Mouse (Mus musculus) ovary, adult 18-20 months (tissue): ENCODE data around the gene AY074887.
"Not testable (repeated sequence)": the region's sequence is repeated elsewhere in the genome, so short reads cannot be mapped to it uniquely, and the experiment has no call there.

Experiments
- DNase-seq: peaks from one replicate; pipeline ENCODE4 v3.0.0; 2022; ENCODE audit warnings: low spot score, mixed read lengths

Gene AY074887

DNA sequence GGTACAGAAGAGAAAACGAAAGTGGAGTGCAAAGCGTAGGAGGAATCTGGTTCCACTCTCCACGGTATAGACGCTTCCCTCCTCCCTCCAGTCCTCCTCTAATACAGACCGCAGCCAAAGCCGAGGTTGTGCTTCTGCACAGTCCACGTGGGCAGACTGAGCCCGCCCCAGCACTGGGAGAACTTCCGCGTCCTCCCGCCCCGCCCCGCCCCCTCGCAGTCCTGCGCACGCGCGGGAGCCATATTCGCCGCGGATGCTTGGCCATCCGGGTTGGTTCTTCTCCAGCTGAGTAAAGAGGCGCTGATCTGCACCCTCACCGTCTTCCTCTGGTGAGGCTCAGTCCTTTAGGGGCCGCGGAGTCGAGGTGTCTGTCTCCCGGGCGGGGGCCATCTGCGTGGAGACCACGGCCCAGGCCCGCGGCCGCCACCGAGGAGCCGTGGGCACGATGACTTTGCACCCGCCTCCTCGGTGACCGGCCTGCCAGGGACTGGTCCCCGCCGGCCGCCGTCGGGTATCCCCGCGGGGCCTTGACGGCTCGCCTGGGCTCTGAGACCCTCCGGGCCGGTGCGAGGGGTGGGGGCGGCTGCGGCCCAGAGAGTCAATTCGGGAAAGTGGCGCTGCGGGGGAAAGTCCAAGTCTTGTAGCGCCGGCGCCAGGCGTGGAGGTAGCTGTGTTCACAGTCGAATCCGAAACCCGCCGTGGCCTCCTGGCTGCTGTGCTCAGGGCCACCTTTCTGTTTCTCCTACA lies at the start of gene AY074887, which contains the start of gene Psma4:
Gene AY074887, minus strand, starts transcription at position 424 of the 747 bp plus-strand sequence.
Gene Psma4, plus strand, starts transcription at position 216 of the 747 bp plus-strand sequence.
- peak; percentile 86 for DNase-seq

DNA sequence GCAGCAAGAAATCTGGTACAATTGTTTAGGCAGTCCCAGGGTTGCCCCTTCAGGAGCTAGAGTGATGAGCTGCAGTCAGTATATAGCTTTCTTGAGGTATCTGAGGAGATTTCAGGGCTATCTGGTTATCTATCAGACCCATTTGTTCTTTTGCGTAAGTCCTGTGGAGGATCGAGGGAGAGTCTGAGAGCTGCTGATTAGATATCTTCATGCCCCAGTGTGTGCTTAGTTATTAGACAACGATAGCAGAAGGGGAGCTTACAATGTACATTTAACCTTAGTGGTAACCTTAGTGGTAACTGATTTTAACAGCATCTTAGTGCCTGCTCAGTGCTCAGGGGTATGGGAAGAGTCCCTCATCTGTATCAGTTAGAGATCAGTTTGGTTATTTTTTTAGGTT lies 44.8 kb upstream of the AY074887 start:
- no peak for DNase-seq

DNA sequence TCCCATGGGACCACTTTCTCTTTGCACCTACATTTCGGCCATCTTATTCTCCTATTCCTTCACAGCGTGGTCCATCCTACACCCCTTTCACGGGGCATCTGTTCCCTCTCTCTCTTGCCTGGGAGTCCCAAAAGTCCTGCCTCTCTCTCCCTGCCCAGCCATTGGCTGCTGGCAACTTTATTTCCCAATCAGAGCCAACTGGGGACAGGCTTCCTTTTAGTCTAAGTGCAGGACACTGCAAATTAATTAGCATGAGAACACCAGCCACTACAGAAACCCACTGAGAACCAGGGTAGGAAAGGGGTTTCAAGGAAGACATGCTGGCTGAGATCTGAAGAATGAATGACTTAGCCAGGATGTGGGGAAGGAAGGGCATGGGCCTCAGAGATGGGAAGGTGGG lies 43.6 kb upstream of the AY074887 start:
- DNase-seq, result no peak

DNA sequence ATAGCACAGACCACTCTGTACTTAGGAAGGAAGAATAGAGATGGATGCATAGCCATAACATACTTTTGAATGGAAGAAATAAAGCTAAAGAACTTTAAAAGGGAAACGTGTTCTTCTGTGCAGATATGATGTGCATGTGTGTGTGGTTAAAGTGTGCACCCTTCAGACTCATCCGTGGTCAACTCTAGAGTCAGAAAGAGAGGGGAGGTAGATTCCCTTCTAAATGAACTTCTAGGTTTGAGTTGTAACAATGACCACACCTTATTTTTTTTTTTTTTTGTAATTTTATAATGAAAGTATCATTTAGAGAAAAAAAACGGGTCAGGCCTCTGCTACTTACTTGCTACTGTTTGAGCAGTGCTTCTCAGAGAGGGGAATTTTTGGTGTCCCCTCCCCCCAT lies 39.6 kb upstream of the AY074887 start:
- DNase-seq, result no peak

DNA sequence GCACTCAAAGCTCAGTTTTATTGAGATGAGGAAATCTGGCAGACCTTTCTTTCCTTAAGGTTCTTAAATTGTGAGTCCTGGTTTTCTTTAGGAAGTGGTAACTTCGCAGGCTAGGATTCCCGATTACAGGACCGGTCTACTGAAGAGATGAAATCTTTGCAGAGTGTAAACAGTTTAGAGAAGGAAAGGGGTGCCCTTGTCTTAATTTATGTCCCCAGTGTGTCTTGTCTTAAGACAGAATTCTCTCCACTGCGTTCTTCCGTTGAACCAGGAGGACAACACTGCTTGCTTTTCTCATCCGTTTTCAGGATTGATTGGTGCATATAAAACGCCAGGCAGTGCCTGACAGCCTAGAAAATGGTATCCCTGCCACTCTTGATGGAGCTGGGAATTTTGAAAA lies 31.6 kb upstream of the AY074887 start:
- no peak for DNase-seq

DNA sequence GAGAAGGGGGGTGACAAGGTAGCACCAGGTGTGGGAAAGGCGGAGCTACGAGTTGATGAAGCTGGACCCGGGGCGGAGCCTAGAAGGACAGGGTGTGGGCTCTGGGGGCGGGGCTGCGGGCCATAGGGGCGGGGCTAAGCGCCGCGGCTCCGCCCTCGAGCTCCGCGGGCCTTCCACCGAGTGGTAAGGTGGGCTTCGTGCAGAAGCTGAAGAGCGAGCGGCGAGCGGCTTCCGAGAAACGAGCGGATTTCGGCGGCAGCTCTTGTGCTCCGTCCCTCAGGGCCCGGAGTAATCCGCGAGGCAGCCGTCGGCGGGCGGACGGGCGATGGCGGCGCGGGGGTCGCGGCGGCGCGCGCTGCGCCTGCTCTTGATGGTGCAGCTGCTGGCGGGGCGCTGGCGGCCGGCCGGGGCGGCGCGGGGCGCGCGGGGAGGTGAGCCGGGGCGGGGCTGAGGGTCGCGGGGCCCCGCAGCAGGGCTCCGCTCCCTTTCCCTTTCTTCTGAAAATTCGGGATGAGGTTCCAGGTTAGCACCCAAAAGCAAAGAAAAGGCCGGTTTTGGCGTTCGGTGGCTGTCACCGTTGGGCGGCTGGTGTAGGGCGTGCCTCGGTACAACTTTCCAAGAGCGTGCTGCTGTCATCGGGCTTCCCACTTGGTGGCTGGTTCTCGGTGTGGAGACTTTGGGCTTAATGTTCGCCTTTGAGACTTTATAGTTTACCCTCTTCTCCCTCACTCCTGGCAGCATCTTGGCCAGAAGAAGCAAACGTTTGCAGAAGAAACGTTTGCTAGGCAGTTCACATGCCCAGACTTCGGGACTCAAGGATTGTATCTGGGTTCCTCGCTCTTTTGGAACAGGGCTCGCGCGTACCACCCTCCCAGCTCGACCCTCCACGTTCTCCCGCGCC lies 30.7 kb upstream of the AY074887 start:
- no peak for DNase-seq

DNA sequence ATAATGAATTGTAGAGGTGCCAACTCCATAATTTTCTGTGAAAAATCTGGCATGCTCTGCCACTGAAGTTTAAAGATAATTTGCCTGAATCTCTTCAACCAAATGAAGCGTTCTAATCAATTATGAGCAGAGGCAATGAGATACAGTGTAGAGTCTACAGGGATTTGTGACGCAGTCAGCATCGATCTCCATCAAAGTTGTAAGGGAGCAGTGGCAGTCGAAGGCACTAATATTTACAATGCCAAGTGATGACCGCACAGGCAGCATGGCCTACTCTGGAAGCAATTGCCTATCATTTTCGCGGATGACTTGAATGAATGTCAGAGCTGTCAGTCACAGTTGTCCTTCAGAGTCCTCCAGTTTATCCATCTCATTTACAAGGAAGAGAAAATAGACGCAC lies 29.9 kb upstream of the AY074887 start, which contains the start of gene Chrna5:
Gene Chrna5, plus strand, starts transcription at position 207 of the 400 bp plus-strand sequence.
- no peak for DNase-seq

DNA sequence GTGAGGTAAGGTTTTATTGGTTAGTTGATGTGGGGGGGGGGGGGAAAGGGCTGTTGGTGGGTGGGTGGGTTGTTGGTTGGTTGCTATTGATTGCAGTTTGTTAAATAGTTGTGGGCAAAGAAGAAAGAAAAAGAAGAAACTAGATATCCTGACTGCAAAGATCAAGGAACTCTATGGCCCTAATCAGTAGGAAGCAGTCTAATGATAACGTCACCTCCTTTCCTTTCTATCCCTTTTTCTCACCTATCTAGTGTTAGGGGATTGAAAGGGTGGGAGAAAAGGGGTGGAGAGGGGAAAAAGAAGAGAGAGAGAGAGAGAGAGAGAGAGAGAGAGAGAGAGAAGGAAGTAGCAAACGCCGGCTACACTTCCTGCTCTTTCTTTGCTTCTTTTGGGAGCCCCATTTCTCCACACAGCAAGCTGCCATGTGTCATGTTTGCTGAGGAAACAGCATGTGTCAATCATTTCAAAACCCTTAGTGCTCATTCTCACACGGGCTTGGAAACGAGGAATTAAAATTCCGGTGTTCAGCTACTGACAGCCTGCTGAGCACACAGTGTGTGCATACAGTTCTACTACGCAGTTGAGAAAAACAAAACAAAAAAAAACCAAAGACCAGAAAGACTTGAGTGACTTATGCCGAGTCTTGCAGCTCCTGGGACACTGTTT lies 19.3 kb upstream of the AY074887 start:
- DNase-seq, result no peak

DNA sequence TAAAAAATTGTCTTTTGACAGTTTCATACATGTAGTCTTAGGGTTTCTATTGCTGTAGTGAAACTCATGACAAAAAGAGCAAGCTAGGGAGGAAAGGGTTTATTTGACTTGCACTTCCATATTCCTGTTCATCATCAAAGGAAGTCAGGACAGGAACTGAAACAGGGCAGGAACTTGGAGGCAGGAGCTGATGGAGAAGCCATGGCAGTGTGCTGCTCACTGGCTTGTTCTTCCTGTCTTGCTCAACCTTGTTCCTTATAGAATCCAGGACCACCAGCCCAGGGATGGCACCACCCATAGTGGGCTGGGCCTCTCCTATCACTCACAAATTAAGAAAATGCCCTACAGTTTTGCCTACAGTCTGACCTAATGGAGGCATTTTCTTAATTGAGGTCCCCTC lies 12.9 kb upstream of the AY074887 start:
- no peak for DNase-seq

DNA sequence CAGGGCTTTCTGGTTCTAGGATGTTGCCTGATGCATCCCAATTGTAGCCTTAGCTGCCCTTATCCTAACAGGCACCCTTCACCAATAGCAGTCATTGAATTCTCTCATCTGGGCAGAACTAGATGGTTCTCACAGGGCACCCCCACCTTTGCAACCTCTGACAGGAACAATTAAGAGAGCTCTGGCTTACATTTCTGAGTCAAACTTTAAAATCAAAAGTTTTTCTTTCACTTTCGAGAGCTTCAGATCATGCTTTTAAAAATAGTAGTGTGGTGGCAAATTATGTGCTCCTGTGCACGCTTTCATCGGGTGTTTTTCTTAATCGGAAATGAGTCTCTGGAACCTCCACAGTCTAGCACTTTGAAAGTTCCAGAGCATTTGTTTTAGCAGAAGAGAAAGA lies 10.3 kb upstream of the AY074887 start:
- DNase-seq, result no peak

DNA sequence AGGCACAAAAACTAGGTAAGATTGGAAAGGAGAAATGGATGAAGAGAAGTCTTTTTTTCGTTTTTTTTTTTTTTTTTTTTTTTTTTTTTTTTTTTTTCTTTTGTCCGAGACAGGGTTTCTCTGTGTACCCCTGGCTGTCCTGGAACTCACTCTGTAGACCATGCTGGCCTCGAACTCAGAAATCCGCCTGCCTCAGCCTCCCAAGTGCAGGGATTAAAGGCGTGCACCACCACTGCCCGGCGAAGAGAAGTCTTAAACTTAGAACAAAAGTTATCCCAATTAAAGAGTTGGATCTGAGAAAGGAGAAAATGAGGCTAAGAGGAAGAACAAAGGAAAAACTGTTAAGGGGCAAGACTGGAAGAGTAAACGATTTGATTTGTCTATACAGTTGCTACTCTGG lies 636 bp downstream of the AY074887 start:
- not testable (repeated sequence) for DNase-seq

DNA sequence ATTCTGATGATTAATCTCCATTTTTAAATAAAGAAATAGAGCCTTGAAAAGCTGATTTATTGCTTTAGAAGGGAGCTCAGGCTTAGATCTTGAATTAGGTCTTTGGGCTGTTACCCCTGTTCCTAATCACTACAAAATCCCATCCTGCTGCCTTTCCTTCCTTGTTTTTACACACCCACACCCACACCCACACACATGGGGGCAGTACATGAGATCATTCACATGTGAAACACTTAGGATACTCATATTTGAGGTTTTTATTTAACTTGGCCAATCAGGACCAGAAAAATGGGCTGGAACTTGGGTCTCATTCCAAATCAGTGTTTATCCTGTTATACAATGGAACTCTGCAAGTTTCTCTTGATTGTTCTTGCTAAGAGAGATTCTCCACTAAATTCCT lies 1.3 kb downstream of the AY074887 start:
- no peak for DNase-seq

DNA sequence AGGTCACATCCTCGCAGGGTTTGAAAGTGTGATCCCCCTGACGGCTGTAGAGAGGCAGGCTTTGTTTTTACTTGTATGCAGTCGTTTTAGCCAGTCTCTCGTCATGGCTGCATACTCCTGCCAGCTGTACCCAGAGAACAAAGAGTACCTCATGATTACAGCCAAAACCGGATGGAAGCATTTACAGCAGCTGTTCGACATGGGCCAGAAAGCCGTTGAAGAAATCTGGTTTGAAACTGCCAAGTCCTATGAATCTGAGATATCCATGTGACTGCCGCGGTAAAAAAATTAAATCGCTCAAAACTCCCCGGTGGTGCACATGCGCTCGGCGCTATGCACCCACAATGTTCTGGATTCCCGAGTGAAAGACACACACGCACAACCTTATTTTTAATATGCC lies 4.5 kb downstream of the AY074887 start:
- DNase-seq, result no peak

DNA sequence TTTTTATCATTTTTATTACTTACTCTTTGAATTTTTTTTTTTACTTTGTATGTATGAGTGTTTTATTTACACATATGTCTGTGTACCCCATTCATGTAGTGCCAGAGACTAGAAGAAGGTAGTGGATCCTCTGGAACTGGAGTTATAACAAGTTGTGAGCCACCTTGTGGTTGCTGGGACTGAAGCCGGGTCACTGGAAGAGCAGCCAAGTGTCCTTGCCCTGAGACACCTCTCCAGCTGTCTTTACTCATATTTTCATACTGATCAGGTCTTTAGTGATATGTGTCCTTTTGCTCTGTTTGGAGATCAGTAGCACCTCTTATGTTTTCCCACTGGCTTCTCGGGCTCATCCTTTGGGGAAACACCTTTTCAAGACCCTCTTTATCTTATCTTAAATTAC lies 6.3 kb downstream of the AY074887 start:
- DNase-seq, result no peak

DNA sequence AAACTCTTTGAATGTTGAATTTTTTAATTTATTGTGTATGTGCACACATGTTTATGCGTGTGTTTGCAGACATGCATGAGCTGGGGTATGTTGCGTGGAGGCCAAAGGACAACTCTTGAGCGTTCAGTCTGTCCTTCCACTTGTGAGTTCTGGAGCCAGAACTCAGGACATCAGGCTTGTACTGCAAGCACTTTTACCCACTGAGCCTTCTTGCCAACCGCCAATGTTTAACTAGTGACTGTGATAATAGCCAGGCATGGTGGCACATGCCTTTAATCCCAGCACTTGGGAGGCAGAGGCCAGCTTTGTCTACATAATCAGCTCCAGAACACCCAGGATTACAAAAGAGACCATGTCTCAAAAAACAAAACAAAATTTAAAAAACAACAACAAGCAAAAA lies 8.7 kb downstream of the AY074887 start:
- no peak for DNase-seq

DNA sequence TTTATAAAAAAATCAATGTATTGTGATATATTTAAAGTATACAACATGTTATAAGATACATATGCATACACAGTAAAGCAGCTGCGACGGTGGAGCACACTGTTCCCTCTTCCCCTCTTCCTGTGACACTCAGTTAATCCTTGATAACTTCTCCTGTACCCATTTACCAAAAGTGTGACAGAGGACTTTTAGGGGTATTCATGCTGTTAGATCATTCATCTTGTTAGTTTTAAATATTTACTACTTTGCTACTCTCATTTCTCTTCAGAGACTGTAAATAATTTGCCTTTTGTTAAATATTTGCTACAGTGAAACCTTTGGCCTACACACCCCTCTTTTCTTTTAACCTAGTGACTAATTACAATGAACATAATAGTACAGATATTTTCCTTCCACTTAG lies 18.4 kb downstream of the AY074887 start:
- no peak for DNase-seq

DNA sequence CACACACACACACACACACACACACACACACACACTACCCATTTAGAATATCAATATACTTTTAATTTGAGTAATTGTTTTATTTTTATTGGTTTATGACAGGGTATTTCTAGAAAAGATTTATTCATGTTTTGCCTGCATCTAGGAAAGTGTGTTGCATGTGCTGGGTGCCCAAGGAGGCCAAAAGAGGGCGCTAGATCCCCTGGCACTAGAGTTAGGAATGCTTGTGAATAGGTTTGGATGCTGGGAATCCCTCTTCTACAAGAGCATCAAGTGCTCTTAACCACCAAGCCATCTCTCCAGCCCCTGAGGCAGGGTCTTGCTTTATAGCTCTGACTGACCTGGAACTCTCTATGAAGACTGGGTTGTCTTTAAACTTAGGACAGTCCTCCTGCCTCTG lies 19.0 kb downstream of the AY074887 start:
- DNase-seq, result no peak

DNA sequence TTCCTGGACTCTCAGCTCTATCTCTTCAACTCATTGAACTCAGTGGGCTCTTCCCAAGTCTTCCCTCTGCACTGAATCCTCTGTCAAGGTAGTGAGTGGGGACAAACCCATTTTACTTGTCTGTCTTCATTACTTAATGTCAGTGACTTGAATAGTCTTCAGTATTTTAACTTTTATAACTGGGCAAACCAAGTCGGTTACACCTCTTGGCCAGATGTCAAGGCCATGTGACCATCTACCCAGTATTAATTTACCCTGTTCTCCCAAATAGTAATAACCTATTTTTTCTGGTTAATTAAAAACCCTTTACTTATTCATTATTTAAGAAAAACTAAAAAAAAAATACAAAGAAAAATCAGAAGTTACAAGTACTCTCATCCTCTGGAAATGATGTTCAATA lies 20.1 kb downstream of the AY074887 start:
- no peak for DNase-seq

DNA sequence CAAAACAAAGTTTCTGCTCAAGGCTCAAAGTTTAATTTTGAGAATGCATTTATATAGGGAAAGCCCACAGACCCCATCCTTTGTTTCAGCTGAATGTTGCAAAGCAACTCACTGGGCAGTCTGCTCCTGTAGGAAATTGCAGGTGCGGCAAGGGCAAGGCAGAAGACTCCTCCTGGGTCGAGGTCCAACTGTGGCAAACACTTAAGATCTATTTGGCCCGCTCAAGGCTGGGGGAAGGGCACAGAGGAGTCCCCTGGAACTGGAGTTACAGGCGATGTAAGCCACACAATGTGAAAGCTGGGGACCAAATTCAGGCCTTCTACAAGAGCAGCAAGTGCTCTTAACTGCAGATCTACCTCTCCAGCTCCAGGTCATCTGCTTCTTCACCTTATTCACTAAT lies 30.9 kb downstream of the AY074887 start:
- DNase-seq, result no peak

DNA sequence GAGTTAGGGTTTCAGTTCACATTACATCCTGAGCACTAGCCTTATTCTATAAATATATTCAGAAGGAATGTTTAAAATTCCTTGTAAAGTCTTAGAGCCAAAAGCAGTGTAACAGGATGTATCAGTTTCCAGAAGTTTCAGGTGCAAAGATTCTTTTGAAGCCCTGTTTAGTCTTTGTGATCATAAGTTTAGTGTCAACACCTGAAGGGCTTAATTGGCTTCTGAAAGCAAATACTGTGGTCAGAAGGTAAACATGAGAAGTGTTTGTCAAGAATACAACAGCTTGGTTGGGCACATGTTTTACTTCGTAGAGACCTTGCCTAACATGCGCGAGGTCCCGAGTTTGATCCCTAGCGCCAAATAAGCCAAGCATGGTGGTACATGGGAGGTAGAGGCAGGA lies 32.0 kb downstream of the AY074887 start:
- no peak for DNase-seq

DNA sequence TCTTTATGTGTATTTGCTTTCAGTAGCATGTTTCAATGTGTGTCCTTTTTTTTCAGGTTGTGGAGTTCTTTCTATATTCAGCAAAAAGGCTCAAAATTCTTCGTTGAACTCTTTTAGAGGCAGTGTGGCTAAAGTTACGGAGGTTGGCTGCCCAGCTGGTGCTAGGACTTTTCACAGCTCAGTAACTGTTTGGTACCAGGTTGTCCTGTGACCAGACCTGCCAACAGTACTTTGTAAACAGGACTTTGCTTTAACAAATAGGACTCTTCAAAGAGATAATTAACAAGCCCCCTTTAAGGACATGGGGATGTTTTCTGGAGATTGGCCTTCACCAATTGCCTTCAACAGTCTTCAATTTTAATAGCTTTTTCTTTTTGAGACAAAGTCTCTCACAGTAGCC lies 32.6 kb downstream of the AY074887 start:
- DNase-seq, result no peak

DNA sequence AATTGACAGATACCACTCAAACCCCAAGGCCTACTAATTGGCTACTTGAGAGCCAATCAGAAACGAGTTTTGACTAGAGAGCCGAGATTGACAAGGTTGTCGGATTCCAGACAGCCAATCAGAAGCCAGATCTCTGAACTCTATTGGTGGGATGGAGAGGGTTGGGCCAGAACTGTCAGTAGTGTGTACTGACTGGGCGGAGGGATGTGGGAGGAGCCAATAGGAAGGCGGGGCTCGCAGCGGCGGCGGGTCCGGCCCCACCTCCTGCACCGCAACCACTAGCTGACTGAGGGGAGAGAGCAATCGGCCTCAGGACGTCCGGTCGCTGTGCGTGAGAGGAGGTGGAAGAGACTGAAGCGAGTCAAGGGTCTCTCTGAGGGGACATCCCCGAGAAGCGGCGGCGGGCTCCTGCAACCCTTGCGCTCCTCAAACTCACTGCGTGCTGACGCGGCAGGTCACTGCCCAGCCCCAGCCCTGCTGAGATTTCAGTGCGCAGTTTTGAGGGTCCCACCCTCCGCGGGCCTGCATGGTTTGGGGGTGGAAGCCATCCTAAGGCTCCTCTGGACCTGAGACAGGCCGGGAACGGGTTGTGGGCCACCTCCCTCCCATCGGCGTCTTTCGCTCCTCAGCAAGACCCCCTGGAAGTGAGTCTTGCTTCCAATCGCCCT lies 33.7 kb downstream of the AY074887 start, which contains the start of gene Hykk:
Gene Hykk, plus strand, starts transcription at position 274 of the 668 bp plus-strand sequence.
- peak; percentile 79 for DNase-seq
